Mouse (Mus musculus) spleen, adult 12 weeks (tissue): ENCODE measurements around the gene Slc16a1.
A peak's percentile ranks its signal among the peaks of the same experiment; 100 is the strongest.
"Not testable (repeated sequence)": the region's sequence is repeated elsewhere in the genome, so short reads cannot be mapped to it uniquely, and the experiment has no call there.

ENCODE experiments used
- DNase-seq: peaks from one replicate; pipeline ENCODE4 v3.0.0; 2022; ENCODE audit warnings: low spot score

Slc16a1 gene

DNA sequence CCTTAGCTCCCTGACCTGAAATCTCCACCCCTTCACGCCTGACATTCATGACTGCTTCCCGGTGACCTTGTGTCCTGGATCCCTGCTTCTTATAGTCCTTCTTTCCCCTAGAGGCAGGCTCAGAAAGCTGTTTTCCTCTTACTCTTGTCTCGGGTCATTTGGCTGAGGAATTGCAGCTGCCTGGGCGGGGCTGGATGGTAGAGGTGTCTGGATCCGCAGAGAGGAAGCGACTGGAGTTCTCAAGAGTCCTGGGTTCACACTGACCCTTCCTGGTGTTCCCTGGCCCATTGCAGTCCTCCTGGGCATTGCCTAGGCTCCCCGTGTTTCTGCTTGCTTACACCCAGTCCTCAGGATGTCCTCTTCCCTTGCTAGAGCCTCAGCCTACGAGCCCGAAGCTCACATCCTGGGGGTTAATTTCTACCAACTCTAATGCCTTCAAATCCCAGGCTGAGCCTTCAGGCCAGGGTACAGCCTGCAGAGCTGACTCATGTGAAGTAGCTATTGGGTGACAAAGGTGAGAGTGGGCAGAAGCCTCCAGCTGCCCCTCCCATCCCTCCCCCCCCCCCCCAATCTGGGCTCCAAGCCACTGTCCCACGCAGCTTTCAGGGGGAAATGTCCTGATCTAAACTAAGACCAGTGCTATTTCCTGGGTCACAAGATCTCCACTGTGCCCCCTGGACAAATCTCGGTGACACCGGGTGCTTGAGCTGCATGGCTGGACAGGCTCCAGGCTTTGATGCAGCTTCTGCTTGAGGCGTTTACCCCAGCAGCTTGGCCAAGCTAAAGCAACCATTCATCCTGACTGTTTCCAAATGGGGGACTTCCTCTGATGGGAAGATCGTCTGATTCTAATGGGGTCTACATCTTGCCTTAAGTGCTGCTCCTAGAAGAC lies 36.1 kb downstream of the Slc16a1 start:
- no peak for DNase-seq

DNA sequence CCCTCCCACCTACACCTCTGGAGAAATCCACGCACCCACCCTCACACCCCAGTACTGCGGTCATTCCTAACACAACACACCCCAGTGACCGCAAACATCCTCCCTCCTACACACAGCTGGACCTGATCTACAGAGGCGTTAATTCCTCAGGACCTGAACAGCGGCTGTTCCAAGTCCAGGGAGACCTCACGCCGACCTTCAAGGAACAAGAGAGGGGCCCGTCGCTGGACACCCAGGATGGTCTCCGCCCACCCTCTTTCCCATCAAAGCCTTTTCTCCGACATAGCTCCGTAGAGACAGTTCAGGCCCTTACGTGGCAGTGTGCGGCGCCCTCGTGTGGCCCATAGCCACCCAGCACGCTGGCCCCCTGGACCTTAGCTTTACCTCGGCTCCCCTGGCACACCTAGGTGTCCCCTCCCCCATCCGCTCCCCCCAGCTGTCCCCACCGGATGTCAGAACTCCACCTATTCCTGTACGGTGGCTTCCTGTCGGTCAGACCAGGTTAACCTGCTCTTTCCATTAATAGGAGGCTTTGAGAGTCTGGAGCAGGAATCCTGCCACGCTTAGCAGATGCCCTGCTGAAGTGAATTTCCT lies 36.9 kb downstream of the Slc16a1 start:
- peak; percentile 65 for DNase-seq

DNA sequence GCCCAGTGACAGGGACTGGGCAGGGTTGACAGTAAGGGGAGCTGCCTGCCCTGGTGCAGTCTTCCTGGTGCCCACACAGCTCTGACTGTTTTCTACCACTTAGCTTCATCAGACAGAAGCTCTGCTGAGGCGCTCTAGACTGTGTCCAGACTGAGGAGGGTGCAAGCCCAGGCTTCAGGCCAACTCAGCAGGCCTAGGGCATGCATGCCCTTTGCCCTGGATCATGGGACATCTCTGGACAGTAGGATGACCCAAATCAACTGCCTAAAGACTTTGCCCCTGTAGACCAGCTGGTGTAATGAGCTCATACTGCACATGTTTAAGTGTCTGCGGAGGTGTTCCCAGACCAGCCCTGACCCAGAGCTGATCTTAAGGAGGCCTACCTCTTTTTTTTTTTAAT lies 39.3 kb downstream of the Slc16a1 start:
- DNase-seq, result no peak

DNA sequence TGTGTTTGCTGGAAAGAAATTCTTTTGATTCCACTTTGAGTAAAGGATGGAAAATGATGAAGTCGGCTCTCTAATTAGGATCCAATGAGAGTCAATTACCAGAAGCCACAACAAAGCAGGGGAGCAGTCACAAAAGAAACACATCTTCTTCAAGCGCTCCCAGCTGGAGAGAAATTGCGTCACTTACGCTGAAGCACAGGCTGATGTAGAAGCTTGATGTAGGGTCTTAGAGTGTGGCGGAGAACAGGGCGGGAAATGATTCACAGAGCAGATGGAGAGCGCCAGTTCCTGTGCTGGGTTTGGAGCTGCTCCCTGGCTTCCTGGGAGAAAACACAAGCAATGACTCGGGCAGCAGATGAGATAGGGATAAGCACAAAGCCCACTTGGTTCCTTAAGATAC lies 40.4 kb downstream of the Slc16a1 start:
- DNase-seq, result no peak

DNA sequence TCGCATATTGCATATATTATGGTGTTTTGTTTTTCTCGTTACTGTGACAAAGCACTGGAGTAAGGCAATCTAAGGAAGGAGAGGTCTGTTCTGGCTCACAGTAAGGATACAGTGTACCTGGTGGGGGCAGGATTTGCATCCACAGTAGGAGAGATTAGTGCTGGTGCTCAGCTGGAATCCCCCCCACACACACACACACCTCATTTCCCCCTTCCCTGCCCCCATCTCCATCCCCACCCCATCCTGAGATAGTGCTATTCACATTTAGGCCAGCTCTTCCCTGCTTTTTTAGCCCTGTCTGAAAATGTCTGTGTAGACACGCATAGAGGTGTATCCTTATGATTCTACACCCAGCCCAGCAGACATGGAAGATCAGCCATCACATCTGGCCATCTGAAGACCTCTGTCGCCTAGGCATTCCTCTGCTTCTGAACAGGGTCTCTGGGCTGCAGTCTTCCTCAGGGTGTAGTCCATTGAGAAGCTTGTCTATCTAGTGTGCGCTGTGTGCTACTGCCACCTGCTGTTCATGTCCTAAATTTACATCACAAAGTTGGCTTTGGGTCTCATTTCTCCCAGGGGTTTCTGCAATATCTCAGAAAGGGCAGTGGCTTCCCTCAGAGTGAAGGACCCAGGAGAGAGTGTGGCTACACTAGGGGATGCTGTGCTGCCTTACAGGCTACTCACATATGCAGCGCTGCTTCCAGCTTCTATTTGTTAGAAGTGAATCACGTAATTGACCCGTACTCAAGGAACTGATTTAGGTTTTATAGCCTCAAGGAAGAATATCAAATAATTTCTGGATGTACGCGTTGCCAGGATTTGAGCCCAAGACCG lies 44.4 kb downstream of the Slc16a1 start:
- DNase-seq, result peak; percentile 42

DNA sequence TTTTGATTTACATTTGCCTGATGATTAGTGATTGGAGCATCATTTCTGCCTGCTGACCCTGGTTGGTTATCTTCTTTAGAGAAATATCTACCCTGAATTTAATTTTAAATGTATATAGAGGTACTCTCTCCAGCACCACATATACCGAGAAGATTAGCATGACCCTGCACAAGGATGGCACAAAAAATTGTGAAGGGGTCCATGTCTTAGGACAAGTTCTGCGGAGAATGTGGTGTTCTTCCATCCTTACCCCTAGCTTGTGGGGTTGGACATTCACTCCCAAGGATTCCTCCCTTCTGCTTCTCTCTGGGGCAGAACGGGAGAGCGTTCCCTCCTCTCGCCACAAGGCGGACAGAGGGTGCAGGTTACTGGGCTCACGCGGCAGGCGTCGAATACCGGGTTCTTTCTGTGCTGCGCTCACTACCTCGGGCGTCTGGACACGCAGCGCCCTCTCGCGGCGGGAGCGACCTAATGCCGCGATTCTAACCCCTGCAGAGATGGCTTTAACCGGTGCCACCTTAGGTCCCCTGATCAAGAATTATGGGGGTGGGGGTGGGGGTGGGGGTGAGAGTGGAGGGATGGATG lies 62.4 kb downstream of the Slc16a1 start:
- peak; percentile 44 for DNase-seq

DNA sequence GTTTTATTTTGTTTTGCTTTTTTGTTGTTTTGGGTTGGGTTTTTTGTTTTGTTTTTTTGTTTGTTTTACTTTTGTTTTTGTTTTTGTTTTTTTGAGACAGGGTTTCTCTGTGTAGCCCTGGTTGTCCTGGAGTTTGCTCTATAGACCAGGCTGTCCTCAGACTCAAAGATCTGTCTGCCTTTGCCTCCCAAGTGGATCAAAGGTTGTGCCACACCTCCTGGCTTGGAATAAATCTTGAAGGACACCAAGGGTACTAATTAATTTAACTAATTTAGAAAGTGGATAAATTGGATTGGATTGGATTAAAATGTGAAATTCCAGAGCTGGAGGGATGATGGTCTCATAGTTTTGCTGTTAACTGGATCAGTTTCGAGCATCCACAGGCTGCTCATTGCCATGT lies 63.3 kb downstream of the Slc16a1 start:
- no peak for DNase-seq

DNA sequence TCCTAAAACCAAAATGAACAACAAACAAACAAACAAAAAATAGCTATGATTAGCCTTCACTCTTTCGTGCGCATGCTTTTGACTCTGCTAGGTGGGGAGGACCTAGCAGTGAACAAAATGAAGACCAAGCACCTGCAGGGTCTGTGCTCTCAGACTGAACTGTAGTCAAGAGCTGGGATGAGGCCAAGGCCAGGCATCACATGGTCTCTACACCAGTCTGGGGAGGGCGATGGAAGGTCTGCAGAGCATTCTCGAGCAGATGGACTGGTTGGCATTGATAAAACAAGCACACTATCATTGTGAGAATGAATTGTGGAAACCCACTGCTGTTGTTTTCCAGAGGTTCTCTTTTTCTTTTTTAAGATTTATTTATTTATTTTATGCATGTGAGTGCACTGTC lies 65.5 kb downstream of the Slc16a1 start:
- no peak for DNase-seq

DNA sequence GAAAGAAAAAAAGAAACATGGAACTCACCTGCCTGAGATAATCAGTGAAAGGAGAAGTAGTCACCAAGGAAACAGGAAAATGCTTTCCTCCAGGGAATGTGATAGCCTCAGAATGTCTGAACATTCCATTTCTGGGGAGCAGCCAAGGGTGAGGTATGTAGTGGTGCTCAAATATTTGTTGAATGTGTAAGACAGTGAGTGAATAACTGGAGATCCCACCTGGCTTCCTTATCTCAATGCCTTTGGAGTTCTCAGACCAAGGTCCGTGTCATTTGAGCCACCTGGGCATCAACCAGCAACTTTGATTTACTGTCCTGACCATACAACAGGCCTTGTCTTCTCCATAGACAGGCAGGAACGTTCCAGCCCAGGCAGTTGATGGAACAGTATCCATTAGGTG lies 68.0 kb downstream of the Slc16a1 start:
- DNase-seq, result no peak

DNA sequence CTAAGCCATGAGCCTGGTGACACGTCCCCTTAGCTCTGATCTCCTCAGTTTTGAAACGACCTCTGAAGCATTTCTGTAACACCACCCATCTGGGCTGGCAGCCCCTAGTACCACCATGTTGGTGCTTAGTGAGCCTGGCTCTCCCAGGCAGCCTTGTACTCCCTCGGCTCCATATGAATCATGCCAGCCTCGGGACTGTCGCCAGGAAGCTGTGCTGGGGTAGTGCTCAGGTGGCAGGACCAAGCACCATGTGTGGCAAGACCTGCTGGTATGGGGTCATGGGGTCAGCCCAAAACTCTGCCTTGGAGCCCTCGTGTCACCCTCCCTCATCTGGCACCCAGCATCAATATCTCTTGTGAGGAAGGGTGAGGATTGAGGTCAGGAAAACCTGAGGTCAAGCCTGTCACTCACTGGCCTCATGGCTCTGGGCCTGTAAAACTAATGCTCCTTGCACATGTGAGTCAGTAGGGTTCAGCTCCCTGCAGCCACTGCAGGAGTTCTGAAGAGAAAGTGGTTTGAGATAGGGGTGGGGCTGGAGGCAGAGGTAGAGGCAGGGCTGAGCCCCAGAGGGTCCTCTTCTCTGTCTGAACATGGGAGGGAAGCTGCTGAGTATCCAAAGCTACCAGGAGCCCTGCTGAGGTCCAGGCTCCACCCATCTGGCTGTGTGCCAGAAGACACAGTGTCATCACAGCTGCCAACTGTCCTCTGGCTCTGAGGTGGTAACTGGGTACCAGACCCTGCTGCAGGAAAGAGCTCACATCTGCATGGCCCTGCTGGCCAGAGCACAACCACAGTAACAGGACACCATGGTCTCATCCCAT lies 68.7 kb downstream of the Slc16a1 start:
- not testable (repeated sequence) for DNase-seq

DNA sequence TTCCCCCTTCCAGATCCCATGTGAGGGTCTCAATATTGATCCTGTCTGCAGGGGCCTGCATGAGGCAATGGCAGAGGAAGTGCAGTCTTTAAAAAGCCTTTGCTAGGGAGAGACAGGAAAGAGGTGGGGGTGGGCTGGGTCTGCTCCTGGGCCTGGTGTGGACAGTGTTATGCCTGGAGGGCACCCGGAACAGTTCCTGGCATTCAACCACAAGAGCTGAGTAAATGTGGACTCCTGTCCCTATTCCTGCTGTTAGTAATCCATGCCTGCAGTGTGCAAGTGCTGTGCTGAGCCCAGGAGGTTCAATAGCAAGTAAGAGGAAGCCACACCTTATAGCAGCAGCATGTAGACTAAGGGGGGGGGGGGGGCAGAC lies 69.3 kb downstream of the Slc16a1 start:
- not testable (repeated sequence) for DNase-seq
